Mouse (Mus musculus) midbrain, embryonic 11.5 days (tissue): ENCODE data around the gene Serpinb9e. TPM values are rescaled to one million over a fixed set of nuclear protein-coding genes. Genes with fewer than 3 reads are reported as not detected.
"Not testable (repeated sequence)": the region's sequence is repeated elsewhere in the genome, so short reads cannot be mapped to it uniquely, and the experiment has no call there.

Experiments
- ATAC-seq: fragments of 200-750 bp; cut with Nextera tagmentation; 2 replicates; pipeline ENCODE4 v1.8.0; 2017; ENCODE audit warnings: moderate TSS enrichment, moderate library complexity; ENCODE audit not compliant: low FRiP score
- DNase-seq: peaks from one replicate; pipeline ENCODE4 v3.0.0; 2015; ENCODE audit warnings: low spot score; ENCODE audit errors: missing footprints
- H3K27ac ChIP-seq: fragments of 300-500 bp; sonication (generic); 2 replicates; pipeline ENCODE4 v1.5.1; 2014; ENCODE audit warnings: low read depth, low read length
- H3K27me3 ChIP-seq: fragments of 300-500 bp; sonication (generic); 2 replicates; pipeline ENCODE4 v1.6.1; 2014; ENCODE audit warnings: mild to moderate bottlenecking, low read length, moderate library complexity, mixed read lengths; ENCODE audit not compliant: control insufficient read depth, insufficient read depth
- H3K36me3 ChIP-seq: fragments of 300-500 bp; sonication (generic); 2 replicates; pipeline ENCODE4 v1.6.1; 2014; ENCODE audit warnings: mild to moderate bottlenecking, low read length, moderate library complexity, mixed read lengths; ENCODE audit not compliant: control insufficient read depth, insufficient read depth
- H3K4me1 ChIP-seq: fragments of 300-500 bp; sonication (generic); 2 replicates; pipeline ENCODE4 v1.6.1; 2014; ENCODE audit warnings: low read length; ENCODE audit not compliant: control insufficient read depth, insufficient read depth
- H3K4me2 ChIP-seq: fragments of 300-500 bp; sonication (generic); 2 replicates; pipeline ENCODE4 v1.6.1; 2014; ENCODE audit warnings: mild to moderate bottlenecking, moderate library complexity
- H3K4me3 ChIP-seq: fragments of 300-500 bp; sonication (generic); 2 replicates; pipeline ENCODE4 v1.5.1; 2014; ENCODE audit warnings: low read depth, low read length
- H3K9ac ChIP-seq: fragments of 300-500 bp; sonication (generic); 2 replicates; pipeline ENCODE4 v1.6.1; 2014; ENCODE audit warnings: low read length
- H3K9me3 ChIP-seq: fragments of 300-500 bp; sonication (generic); 2 replicates; pipeline ENCODE4 v1.6.1; 2016; ENCODE audit warnings: low read length; ENCODE audit not compliant: control insufficient read depth
- WGBS: fragments of 180-500 bp; shearing (Covaris S2); extraction: QIAGEN DNeasy Blood & Tissue Kit; methylation state at CpG from one replicate; pipeline ENCODE4 v1.1.7; 2014; 5-methylcytosine and 5-hydroxymethylcytosine counted together
- polyA plus RNA-seq: library from polyadenylated mRNA; unstranded; fragments of >200 nt; fragmentation: Nextera tagmentation; extraction: Ambion mirVana; gene quantifications from 2 replicates; pipeline ENCODE4 v1.2.1, GENCODE M21; 2014

Gene Serpinb9e
- not detected in 2 replicates for polyA plus RNA-seq

DNA sequence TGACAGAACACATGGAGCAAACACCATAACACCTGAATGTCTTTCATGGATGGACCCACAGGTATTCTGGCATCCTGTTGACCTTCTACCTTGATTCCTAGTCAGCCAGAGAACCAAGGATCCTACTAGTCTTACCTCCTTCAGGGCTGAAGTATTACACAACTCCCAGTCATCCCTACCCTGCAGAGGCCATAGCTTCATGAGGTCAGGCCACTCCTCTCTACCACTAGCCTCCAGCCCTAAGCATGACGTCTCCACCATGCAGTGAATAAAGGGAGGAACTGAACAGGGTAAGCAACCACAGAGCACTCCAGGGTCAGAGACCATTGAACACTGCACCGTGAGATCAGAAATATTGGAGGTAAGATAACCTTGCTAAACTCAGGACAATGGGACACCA lies at the start of gene Serpinb9e:
TSS of gene Serpinb9e (plus strand) at position 301 of the 400 bp plus-strand sequence.
- ATAC-seq, H3K36me3 ChIP-seq, H3K27ac ChIP-seq, H3K9me3 ChIP-seq, DNase-seq, H3K27me3 ChIP-seq, H3K4me2 ChIP-seq, H3K4me1 ChIP-seq, H3K9ac ChIP-seq, H3K4me3 ChIP-seq: not testable (repeated sequence)
- whole genome bisulfite sequencing: 82% methylated on average over 2 of the region's 2 CpGs

DNA sequence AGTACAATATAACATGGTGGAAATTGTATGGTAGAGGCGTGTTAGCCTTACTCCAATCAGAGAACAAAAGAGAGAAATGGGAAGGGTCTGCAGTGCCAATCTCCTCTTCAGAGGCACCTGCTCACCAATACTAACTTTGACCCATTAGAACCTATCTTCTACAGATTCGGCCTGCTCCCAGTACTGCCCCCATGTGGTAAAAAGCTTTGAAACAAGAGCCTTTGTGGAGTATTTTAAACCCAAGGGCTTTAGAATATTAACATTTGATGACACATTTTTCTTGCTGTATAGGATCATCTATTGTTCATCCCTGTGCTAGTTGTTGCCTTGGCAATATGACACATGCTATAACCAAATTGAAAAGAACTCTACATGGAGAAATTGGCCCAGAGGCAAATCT lies 49.7 kb upstream of the Serpinb9e start:
- no peaks in the 10 kb centered on the region for H3K4me1 ChIP-seq
- no peaks in the 10 kb centered on the region for H3K36me3 ChIP-seq
- H3K4me3 ChIP-seq: no peak overlapping the region
- no peak overlapping the region for H3K9ac ChIP-seq
- no peak overlapping the region for H3K27ac ChIP-seq
- H3K4me2 ChIP-seq: no peak overlapping the region
- ATAC-seq (no peak), DNase-seq (no peak)
- WGBS: 64% methylated on average over 2 of the region's 2 CpGs
- H3K9me3 ChIP-seq: no peaks in the 10 kb centered on the region
- H3K27me3 ChIP-seq: no peaks in the 10 kb centered on the region

DNA sequence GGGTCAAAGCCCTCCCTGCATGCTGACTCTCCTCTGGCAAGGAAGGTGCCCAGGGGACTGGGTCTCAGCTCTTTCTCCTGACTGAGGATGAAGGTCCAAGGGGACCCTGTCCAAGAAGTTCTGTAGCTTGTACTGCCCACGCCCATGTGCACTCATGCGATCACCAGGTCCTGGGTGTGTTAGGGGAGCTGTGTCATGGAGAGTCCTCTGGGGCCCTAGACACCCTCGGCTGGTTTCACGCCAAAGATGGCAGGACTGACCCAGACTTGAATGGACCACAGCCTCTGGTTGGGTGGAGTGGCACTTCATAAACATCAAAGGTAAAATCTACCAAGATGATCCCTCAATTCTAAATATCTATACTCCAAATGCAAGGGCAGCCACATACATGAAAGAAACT lies 59.2 kb downstream of the Serpinb9e start:
- 91% methylated on average over 4 of the region's 4 CpGs for WGBS
- H3K4me1 ChIP-seq: not testable (repeated sequence)

More for the DNA sequence above, 59.2 kb downstream of the Serpinb9e start:
- ATAC-seq, H3K9me3 ChIP-seq, H3K27me3 ChIP-seq, H3K9ac ChIP-seq, H3K27ac ChIP-seq, H3K4me3 ChIP-seq, DNase-seq, H3K4me2 ChIP-seq, H3K36me3 ChIP-seq: not testable (repeated sequence)

Other genes starting within 250 kb of the Serpinb9e start
- gene Serpinb9, start 246.4 kb upstream of the Serpinb9e start, polyA plus RNA-seq: 0.63 and 1.2 TPM in 2 replicates
- 0.12 TPM in 1 of 2 replicates, not detected in the other for gene Serpinb9b, start 222.2 kb upstream of the Serpinb9e start, polyA plus RNA-seq
- gene Serpinb1b, start 171.0 kb upstream of the Serpinb9e start, polyA plus RNA-seq: 0.10 and 0.25 TPM in 2 replicates
- gene Serpinb9c, start 89.9 kb upstream of the Serpinb9e start, polyA plus RNA-seq: not detected in 2 replicates
- gene Serpinb9d, start 56.7 kb upstream of the Serpinb9e start, polyA plus RNA-seq: not detected in 2 replicates
- not detected in 2 replicates for gene Serpinb9f, start 74.5 kb downstream of the Serpinb9e start, polyA plus RNA-seq
- gene Gm11397, start 146.1 kb downstream of the Serpinb9e start, polyA plus RNA-seq: not detected in 2 replicates
- not detected in 2 replicates for gene Serpinb9g, start 235.2 kb downstream of the Serpinb9e start, polyA plus RNA-seq